Comparison of ENCODE assay signal across 8 mouse cellular contexts in genomic region chr7:67613795-67614463, GRCm38 (mm10). TPM values are rescaled to one million over a fixed set of nuclear protein-coding genes. Genes with fewer than 3 reads are reported as not detected.
DNase-seq lines count a peak whose midpoint lies in the region; ATAC-seq and TF ChIP-seq lines count a peak whose summit lies in the region.

No protein-coding gene starts in this region.

- TF ChIP-seq CTCF in gastrocnemius, adult 2 months (IDR thresholded peaks at IDR 0.05): no peak
- TF ChIP-seq CTCF in hindbrain, postnatal 0 days (IDR thresholded peaks at IDR 0.05; ENCODE audit: low read depth): no peak

- 42% methylated on average over 10 of the region's 10 CpGs for WGBS in hindbrain, postnatal 0 days

- no peak for ATAC-seq in hindbrain, postnatal 0 days

- no peak overlapping the region for H3K9ac ChIP-seq in hindbrain, postnatal 0 days (replicated peaks; ENCODE audit: low read length)

- H3K4me3 ChIP-seq in gastrocnemius, adult 2 months: peak overlapping the region; percentile 53
- no peak overlapping the region for H3K4me3 ChIP-seq in hindbrain, postnatal 0 days (ENCODE audit: low read length)

- DNase-seq in gastrocnemius, adult 2 months: peak; percentile 65
- no peak for DNase-seq in gastrocnemius, postnatal 4 days (ENCODE audit: low spot score in 2 of 2)
- DNase-seq in R1 (ENCODE audit: low read depth, low spot score): peak; percentile 55
- DNase-seq in heart, adult 9 months (ENCODE audit: low spot score in 2 of 2): peak; percentile 62 to 70
- DNase-seq in hindbrain, postnatal 0 days (ENCODE audit: low spot score): peak; percentile 11
- DNase-seq in cerebellum, adult 8-10 months: no peak
- DNase-seq in right cerebral cortex, postnatal 36 days (ENCODE audit: low spot score in 2 of 2): no peak
- no peak for DNase-seq in right cerebral cortex, adult 18-20 months

- H3K36me3 ChIP-seq in hindbrain, postnatal 0 days (ENCODE audit: insufficient read depth, low read length): no peaks in the 10 kb centered on the region

- H3K4me2 ChIP-seq in hindbrain, postnatal 0 days (ENCODE audit: low read depth, low read length): no peak overlapping the region

- no peaks in the 10 kb centered on the region for H3K27me3 ChIP-seq in hindbrain, postnatal 0 days (ENCODE audit: insufficient read depth, low read length)

- H3K9me3 ChIP-seq in hindbrain, postnatal 0 days (ENCODE audit: low read length): no peaks in the 10 kb centered on the region

- peak overlapping the region; percentile 81 for H3K27ac ChIP-seq in gastrocnemius, adult 2 months
- peak overlapping the region; percentile 20; the same call in 1 of the 2 replicates for H3K27ac ChIP-seq in hindbrain, postnatal 0 days

- no peaks in the 10 kb centered on the region for H3K4me1 ChIP-seq in hindbrain, postnatal 0 days (ENCODE audit: insufficient read depth, low read length)

- intact Hi-C loops in gastrocnemius, adult 2 months (cut with DNase I): no loop called here

RNA-seq across cellular contexts. Expression of gene Lrrc28, which starts 31.1 kb away (rescaled TPM):
- 10 to 100 TPM; 21.3 to 23.6 TPM for total RNA-seq in gastrocnemius, adult 2 months (2021)
- 10 to 100 TPM; 17.3 to 19.1 TPM for total RNA-seq in gastrocnemius, postnatal 4 days (2021)
- total RNA-seq in hindbrain, postnatal 0 days (2014; rRNA removed): 43.2 and 48.5 TPM in 2 replicates
- 22.4 and 22.6 TPM in 2 replicates for polyA plus RNA-seq in hindbrain, postnatal 0 days (2015; fragmentation: Nextera tagmentation; extraction: Ambion mirVana)

RNA-seq across cellular contexts. Expression of gene Ttc23, which starts 33.3 kb away (rescaled TPM):
- 10 to 100 TPM; 23.3 to 25.3 TPM for total RNA-seq in gastrocnemius, adult 2 months (2021)
- 10 to 100 TPM; 26.5 to 33.2 TPM for total RNA-seq in gastrocnemius, postnatal 4 days (2021)
- 4.3 and 5.3 TPM in 2 replicates for total RNA-seq in hindbrain, postnatal 0 days (2014; rRNA removed)
- polyA plus RNA-seq in hindbrain, postnatal 0 days (2015; fragmentation: Nextera tagmentation; extraction: Ambion mirVana): 6.2 and 8.2 TPM in 2 replicates

Comparison
In these comparisons a context has a peak if more than half of its experiments do, and no peak if none do; other contexts are left out.
1. DNase-seq: peak in gastrocnemius, adult 2 months (single experiment), R1 (single experiment), heart, adult 9 months (2 of 2) and hindbrain, postnatal 0 days (single experiment); none in gastrocnemius, postnatal 4 days (0 of 2), cerebellum, adult 8-10 months (single experiment), right cerebral cortex, postnatal 36 days (0 of 2) and right cerebral cortex, adult 18-20 months (single experiment).